Mouse (Mus musculus): ENCODE data around the gene Aadacl3.
A peak's percentile ranks its signal among the peaks of the same experiment; 100 is the strongest.

Gene Aadacl3

GRCm38 (mm10) chr4:144463656-144464055 is at the start of gene Aadacl3:
Gene Aadacl3, minus strand, starts transcription at chr4:144463756.
- DNase-seq (ENCODE audit: low read depth), result no peak

- DNase-seq (ENCODE audit: low read depth), result no peak
These were observed 43.0 kb upstream of the Aadacl3 start for GRCm38 (mm10) chr4:144506518-144506917.

- no peak for DNase-seq (ENCODE audit: low read depth)
These were observed 29.8 kb upstream of the Aadacl3 start for GRCm38 (mm10) chr4:144493331-144493730.

GRCm38 (mm10) chr4:144468091-144468490 is 4.5 kb upstream of the Aadacl3 start:
- DNase-seq (ENCODE audit: low read depth), result no peak

GRCm38 (mm10) chr4:144465206-144465605 is 1.6 kb upstream of the Aadacl3 start:
- no peak for DNase-seq (ENCODE audit: low read depth)

GRCm38 (mm10) chr4:144453217-144453616 is 10.3 kb downstream of the Aadacl3 start, which contains the start of gene Gm9944:
Gene Gm9944, minus strand, starts transcription at chr4:144453317.
- no peak for DNase-seq (ENCODE audit: low read depth)

- DNase-seq (ENCODE audit: low read depth), result no peak
These were observed 15.0 kb downstream of the Aadacl3 start for GRCm38 (mm10) chr4:144448546-144448945.

- DNase-seq (ENCODE audit: low read depth), result no peak
These were observed 22.0 kb downstream of the Aadacl3 start for GRCm38 (mm10) chr4:144441582-144441981.

GRCm38 (mm10) chr4:144441095-144441494 is 22.5 kb downstream of the Aadacl3 start:
- DNase-seq (ENCODE audit: low read depth), result no peak

- no peak for DNase-seq (ENCODE audit: low read depth)
These were observed 24.9 kb downstream of the Aadacl3 start, which contains the start of gene 1700012P22Rik for GRCm38 (mm10) chr4:144438672-144439071. Gene 1700012P22Rik, minus strand, starts transcription at chr4:144438772.

GRCm38 (mm10) chr4:144433216-144433615 is 30.3 kb downstream of the Aadacl3 start:
- no peak for DNase-seq (ENCODE audit: low read depth)

- no peak for DNase-seq (ENCODE audit: low read depth)
These were observed 32.8 kb downstream of the Aadacl3 start for GRCm38 (mm10) chr4:144430723-144431122.

- no peak for DNase-seq (ENCODE audit: low read depth)
These were observed 34.7 kb downstream of the Aadacl3 start for GRCm38 (mm10) chr4:144428868-144429267.

GRCm38 (mm10) chr4:144424590-144424989 is 39.0 kb downstream of the Aadacl3 start:
- no peak for DNase-seq (ENCODE audit: low read depth)

GRCm38 (mm10) chr4:144420644-144421043 is 42.9 kb downstream of the Aadacl3 start:
- DNase-seq (ENCODE audit: low read depth), result no peak

GRCm38 (mm10) chr4:144408290-144408689 is 55.3 kb downstream of the Aadacl3 start, which contains the start of gene Pramef12:
Gene Pramef12, minus strand, starts transcription at chr4:144408464.
- no peak for DNase-seq (ENCODE audit: low read depth)

- no peak for DNase-seq (ENCODE audit: low read depth)
These were observed 57.3 kb downstream of the Aadacl3 start for GRCm38 (mm10) chr4:144406261-144406660.

GRCm38 (mm10) chr4:144404456-144405086 is 59.0 kb downstream of the Aadacl3 start:
- peak; percentile 24 for DNase-seq (ENCODE audit: low read depth)
